Mouse (Mus musculus) embryonic facial prominence, embryonic 15.5 days (tissue): ENCODE measurements around the gene Gm21411. TPM values are rescaled to one million over a fixed set of nuclear protein-coding genes. Genes with fewer than 3 reads are reported as not detected.
A peak's percentile ranks its signal among the peaks of the same experiment; 100 is the strongest.
"Not testable (repeated sequence)": the region's sequence is repeated elsewhere in the genome, so short reads cannot be mapped to it uniquely, and the experiment has no call there.

Experiments
- ATAC-seq: fragments of 200-750 bp; cut with Nextera tagmentation; 2 replicates; pipeline ENCODE4 v1.8.0; 2017; ENCODE audit warnings: low read depth, moderate TSS enrichment; ENCODE audit not compliant: insufficient number of reproducible peaks, low FRiP score, low TSS enrichment
- H3K27ac ChIP-seq: fragments of 300-500 bp; sonication (generic); replicated peaks from 2 replicates; pipeline ENCODE4 v1.5.1; 2015; ENCODE audit warnings: mild to moderate bottlenecking, inconsistent platforms
- H3K27me3 ChIP-seq: fragments of 300-500 bp; sonication (generic); 2 replicates; pipeline ENCODE4 v1.6.1; 2015; ENCODE audit warnings: inconsistent platforms
- H3K36me3 ChIP-seq: fragments of 300-500 bp; sonication (generic); 2 replicates; pipeline ENCODE4 v1.6.1; 2015; ENCODE audit warnings: mild to moderate bottlenecking, inconsistent platforms
- H3K4me1 ChIP-seq: fragments of 300-500 bp; sonication (generic); 2 replicates; pipeline ENCODE4 v1.6.1; 2015; ENCODE audit warnings: inconsistent platforms
- H3K4me2 ChIP-seq: fragments of 300-500 bp; sonication (generic); replicated peaks from 2 replicates; pipeline ENCODE4 v1.6.1; 2015; ENCODE audit warnings: mild to moderate bottlenecking, inconsistent platforms
- H3K4me3 ChIP-seq: fragments of 300-500 bp; sonication (generic); replicated peaks from 2 replicates; pipeline ENCODE4 v1.5.1; 2015; ENCODE audit warnings: mild to moderate bottlenecking, inconsistent platforms
- H3K9ac ChIP-seq: fragments of 300-500 bp; sonication (generic); 2 replicates; pipeline ENCODE4 v1.6.1; 2015; ENCODE audit warnings: inconsistent platforms
- H3K9me3 ChIP-seq: fragments of 300-500 bp; sonication (generic); replicated peaks from 2 replicates; pipeline ENCODE4 v1.6.1; 2016; ENCODE audit warnings: inconsistent platforms
- WGBS: fragments of 180-500 bp; shearing (Covaris S2); methylation state at CpG from one replicate; pipeline ENCODE4 v1.1.7; 2015; 5-methylcytosine and 5-hydroxymethylcytosine counted together
- polyA plus RNA-seq: library from polyadenylated mRNA; unstranded; fragments of >200 nt; fragmentation: Nextera tagmentation; extraction: Ambion mirVana; gene quantifications from 2 replicates; pipeline ENCODE4 v1.2.1, GENCODE M21; 2015

Gm21411 gene
- not detected in 2 replicates for polyA plus RNA-seq

DNA sequence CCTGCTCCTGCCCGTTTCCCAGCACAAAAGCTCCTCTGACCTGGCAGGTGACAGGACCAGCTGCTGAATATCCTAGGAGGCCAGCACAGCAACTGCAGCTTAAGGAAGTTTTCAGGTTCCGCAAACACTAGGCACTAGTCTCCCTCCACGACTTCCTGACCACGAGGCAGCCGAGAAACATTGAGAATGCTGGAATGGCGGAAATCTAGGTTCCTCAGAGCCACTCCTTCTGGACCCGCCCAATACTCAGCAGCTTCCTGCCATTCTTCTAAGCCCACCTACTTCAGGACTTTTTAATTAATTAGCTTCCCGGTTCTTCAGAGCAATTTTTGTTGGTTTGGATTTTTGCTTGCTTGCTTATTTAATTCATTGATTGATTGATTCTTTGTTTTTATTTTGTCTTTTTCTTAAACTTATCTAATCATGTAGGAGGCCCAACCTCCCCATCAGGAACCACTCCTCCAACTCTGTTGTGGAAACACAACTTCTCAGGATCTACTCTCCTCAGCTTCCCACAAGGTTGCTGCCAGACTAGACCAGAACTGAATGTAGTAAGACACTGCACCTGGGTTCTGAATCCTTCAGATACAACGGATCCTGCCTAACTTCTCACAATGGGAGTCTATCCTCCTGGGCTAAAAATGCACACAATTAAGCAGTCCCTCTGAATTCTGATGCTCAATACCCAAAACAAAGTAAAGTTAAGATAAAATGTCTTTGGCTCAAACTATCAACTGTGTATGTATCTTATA lies at the start of gene Gm21411:
Gene Gm21411, minus strand, starts transcription at position 205 of the 752 bp plus-strand sequence.
- H3K27me3 ChIP-seq, ATAC-seq, H3K4me3 ChIP-seq, H3K4me2 ChIP-seq, H3K4me1 ChIP-seq, H3K36me3 ChIP-seq, H3K27ac ChIP-seq, H3K9me3 ChIP-seq, H3K9ac ChIP-seq: not testable (repeated sequence)
- 73% methylated on average over 9 of the region's 9 CpGs for WGBS

DNA sequence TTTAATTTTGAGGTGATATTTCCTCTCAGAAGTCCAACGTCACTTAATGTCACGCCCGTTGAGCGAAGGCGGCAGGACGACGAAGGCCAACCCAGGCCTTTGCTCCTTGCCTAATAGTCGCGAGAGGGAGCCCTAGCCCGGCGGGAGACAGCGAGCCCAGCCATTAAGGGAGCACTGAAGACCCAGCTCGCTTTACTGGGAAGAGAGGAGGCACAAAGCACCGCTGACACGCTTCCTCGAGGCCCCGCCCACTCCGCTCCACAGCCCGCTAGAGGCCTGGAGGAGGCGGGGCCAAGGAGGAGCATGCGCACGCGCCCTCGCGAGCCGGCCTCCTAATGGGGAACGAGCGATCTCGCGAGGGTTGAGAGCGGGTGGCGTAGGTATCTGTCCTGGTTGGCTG lies 32.3 kb upstream of the Gm21411 start:
- not testable (repeated sequence) for H3K27me3 ChIP-seq, H3K4me3 ChIP-seq, H3K36me3 ChIP-seq, H3K4me2 ChIP-seq, ATAC-seq, H3K27ac ChIP-seq, H3K9ac ChIP-seq, H3K4me1 ChIP-seq
- 64% methylated on average over 32 of the region's 32 CpGs for WGBS
- peaks cover 12% of the 10 kb centered on the region; the same call in 1 of the 2 replicates for H3K9me3 ChIP-seq

DNA sequence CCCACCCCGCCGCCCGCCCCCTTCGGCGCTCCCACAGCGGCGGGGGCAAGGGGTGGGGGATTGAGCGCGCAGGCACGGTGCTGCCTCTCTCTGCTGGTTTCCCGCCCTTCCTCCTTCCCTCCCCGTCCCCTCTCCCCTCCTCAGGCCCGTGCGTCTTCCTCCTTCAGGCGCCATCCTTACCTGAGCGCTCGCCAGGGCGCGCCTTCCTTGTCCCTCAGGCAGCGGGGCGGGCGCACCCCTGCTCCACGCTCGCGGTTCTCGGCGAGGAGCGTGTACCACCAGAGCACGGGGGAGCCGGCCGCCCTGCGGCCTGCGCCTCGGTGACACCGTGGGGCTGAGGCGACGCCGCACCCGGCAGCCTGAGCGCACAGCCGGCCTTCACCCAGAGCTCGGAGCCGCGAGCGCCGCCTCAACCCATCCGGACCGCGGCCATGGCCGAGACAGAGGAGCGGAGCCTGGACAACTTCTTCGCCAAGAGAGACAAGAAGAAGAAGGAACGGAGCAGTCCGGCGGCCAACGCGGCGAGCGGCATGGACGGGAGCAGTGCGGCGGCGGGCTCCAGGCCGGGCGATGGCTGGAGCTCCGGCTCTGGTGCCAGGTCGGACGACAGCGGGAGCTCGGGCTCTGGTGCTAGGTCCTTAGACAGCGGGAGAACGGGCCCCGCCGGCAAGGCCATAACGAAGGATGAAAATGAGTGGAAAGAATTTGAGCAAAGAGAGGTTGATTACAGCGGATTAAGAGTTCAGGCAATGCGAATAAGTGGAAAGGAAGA lies 23.1 kb upstream of the Gm21411 start:
- Histone ChIP-seq H3K36me3 (no peaks in the 10 kb centered on the region), H3K27me3 (peaks cover 8% of the 10 kb centered on the region; the same call in 1 of the 2 replicates), H3K9me3 (0 out of 2 replicates have a peak, but pooled peaks cover 14% of the 10 kb centered on the region), H3K4me2 (peak overlapping the region; percentile 33), H3K4me1 (no peaks in the 10 kb centered on the region), H3K27ac (no peak overlapping the region), H3K4me3 (peak overlapping the region; percentile 21), H3K9ac (no peak overlapping the region)
- ATAC-seq, result 0 out of 2 replicates have a peak, but pooled peaks have one; percentile 29
- 7% methylated on average over 74 of the region's 77 CpGs for WGBS

DNA sequence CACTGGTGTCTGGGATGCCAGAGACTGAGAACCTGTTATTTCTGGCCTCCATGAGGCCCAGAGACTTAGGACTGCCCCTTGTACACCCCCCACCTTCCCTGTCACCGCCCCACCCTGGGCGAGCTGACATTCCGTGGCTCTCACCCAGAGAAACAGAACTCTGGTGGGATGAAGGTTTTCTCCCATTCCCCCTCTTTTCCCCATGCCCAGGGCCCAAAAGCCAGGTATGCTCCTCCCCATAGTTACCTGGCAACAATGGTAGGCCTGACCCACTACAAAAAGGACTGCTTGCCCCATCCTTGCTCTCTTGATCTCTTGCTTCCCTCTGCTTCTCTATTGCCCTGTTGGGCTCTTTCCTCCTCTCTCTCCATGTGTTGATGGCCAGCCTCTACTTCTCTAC lies 5.8 kb upstream of the Gm21411 start:
- ATAC-seq, result no peak
- Histone ChIP-seq H3K4me2 (no peak overlapping the region), H3K27ac (no peak overlapping the region), H3K4me3 (no peak overlapping the region), H3K4me1 (no peaks in the 10 kb centered on the region), H3K9ac (no peak overlapping the region), H3K27me3 (no peaks in the 10 kb centered on the region), H3K36me3 (no peaks in the 10 kb centered on the region), H3K9me3 (0 out of 2 replicates have a peak, but pooled peaks cover 10% of the 10 kb centered on the region)
- WGBS, result 94% methylated on average over 3 of the region's 3 CpGs

DNA sequence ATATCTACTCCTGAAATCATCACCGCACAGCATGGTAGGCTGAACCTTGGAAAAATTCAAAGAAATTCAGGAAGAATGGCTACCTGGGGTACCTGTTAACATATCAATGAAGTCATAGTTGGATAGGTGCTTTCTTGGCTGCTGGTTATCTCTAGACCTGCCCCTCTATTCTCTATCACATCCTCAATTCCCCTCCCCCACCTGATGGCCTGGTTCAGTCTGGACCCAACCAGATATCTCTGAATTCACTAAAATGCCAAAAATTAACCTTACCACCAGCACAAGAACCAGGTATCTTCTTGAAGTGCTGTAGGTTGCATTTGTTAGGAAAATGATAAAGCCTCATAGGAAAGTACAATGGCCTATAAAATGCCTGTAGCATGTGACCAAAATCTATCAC lies 1.3 kb downstream of the Gm21411 start:
- not testable (repeated sequence) for H3K9ac ChIP-seq, H3K4me1 ChIP-seq, ATAC-seq, H3K36me3 ChIP-seq, H3K4me3 ChIP-seq, H3K9me3 ChIP-seq, H3K27me3 ChIP-seq, H3K4me2 ChIP-seq, H3K27ac ChIP-seq
- WGBS, result 91% methylated on average over 1 of the region's 1 CpGs

DNA sequence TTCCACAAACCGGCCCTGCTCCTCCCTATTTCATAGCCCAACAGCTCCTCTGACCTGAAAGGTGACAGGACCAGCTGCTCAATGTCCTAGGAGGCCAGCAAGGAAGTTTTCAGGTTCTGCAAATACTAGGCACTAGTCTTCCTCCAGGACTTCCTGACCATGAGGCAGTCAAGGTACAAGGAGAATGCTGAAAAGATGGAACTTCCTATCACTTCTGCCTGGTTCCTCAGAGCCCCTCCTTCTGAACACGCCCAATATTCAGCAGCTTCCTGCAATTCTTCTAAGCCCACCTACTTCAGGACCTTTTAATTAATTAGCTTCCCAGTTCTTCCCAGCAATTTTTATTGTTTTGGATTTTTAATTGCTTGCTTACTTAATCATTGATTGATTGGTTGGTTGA lies 4.6 kb downstream of the Gm21411 start:
- not testable (repeated sequence) for H3K27ac ChIP-seq, H3K36me3 ChIP-seq, H3K27me3 ChIP-seq, H3K9me3 ChIP-seq, H3K4me1 ChIP-seq, ATAC-seq, H3K4me3 ChIP-seq, H3K4me2 ChIP-seq, H3K9ac ChIP-seq
- WGBS, result 69% methylated on average over 2 of the region's 2 CpGs

DNA sequence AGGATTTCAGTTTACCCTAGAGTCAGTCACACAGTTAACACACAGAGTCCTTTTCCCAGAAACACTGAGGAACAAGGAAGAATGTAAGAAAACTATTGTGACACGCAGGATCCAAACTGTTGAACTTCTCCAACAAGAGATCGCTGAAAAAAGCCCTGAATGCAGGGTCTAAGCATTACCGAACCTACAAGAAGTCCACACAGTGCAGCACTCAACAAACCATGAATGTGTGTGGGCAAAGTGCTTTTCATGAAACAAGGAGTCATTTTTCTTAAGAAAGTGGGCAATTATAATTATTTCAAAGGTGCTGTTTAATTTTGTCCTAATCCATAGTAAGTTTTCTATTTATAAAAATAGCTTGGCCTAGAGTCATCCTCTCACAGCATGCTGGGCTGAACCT lies 6.3 kb downstream of the Gm21411 start:
- H3K9me3 ChIP-seq, H3K4me2 ChIP-seq, H3K27ac ChIP-seq, H3K27me3 ChIP-seq, H3K4me1 ChIP-seq, H3K9ac ChIP-seq, H3K4me3 ChIP-seq, ATAC-seq, H3K36me3 ChIP-seq: not testable (repeated sequence)
- WGBS, result 57% methylated on average over 3 of the region's 3 CpGs

Other genes with a start within 250 kb of the Gm21411 start
- gene Zfp989, start 62.4 kb upstream of the Gm21411 start, polyA plus RNA-seq, result 0.28 TPM in 1 of 2 replicates, not detected in the other
- not detected in 2 replicates for gene Rex2, start 112.3 kb upstream of the Gm21411 start, polyA plus RNA-seq
- gene Zfp991, start 222.4 kb upstream of the Gm21411 start, polyA plus RNA-seq, result 4.4 and 4.9 TPM in 2 replicates